Mouse (Mus musculus): Measurements from ENCODE around the gene Fxyd6. TPM values are rescaled to one million over a fixed set of nuclear protein-coding genes. Genes with fewer than 3 reads are reported as not detected.
A peak's percentile ranks its signal among the peaks of the same experiment; 100 is the strongest.

The Fxyd6 gene
- polyA plus RNA-seq, 1 experiment from 2014 or later, result 40.3 TPM

DNA sequence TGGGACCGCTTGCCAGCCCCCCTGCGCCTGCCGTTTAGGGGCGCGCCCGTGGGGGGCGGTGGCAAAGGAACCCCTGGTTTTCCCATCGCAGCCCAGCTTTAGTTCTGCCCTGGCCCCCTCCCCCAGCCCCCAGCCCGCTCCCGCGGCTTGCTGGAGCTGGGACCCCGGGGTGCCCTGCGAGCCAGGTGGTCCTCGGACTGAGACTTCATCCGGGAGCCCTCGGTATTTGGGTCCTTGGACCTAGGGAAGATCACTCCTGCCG, 60.6 kb downstream of the Fxyd6 start:
- Histone ChIP-seq H3K4me2 (peak overlapping the region; percentile 75), H3K27ac (replicated peaks) (no peak overlapping the region), H3K4me1 (peaks cover 26% of the 10 kb centered on the region), H3K27me3 (replicated peaks) (peaks cover 91% of the 10 kb centered on the region), H3K9ac (peak overlapping the region; percentile 62), H3K36me3 (no peaks in the 10 kb centered on the region), H3K9me3 (no peaks in the 10 kb centered on the region), H3K4me3 (peak overlapping the region; percentile 50)
- ATAC-seq (ENCODE audit: extremely low read depth, insufficient number of reproducible peaks, low FRiP score, low TSS enrichment), result no peak
- WGBS, result 2% methylated on average over 17 of the region's 17 CpGs

DNA sequence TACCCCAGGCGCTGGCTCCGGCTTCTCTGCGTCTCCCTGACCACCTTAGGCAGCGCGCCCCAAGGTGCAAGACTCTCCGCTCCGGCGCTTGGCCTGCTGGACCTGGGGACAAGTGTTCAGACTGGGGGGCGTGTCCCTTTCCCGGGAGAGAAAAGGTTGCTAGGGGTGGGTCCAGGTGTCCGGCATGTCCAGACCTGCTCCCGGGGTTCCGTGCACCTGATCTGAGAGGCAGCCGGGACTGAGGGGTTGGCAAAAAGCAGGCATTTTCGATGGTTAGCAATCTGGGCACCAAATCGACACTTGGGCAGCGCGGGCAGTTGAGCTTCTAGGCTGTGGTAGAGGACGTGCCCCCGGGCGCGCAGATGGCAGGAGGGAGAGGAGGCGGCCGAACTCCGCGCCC, 61.2 kb downstream of the Fxyd6 start:
- Histone ChIP-seq H3K36me3 (no peaks in the 10 kb centered on the region), H3K9me3 (no peaks in the 10 kb centered on the region), H3K27ac (replicated peaks) (no peak overlapping the region), H3K9ac (no peak overlapping the region), H3K27me3 (replicated peaks) (peaks cover 91% of the 10 kb centered on the region), H3K4me2 (peak overlapping the region; percentile 75), H3K4me1 (peaks cover 26% of the 10 kb centered on the region), H3K4me3 (peak overlapping the region; percentile 50)
- ATAC-seq (ENCODE audit: extremely low read depth, insufficient number of reproducible peaks, low FRiP score, low TSS enrichment), result no peak
- WGBS, result 3% methylated on average over 26 of the region's 26 CpGs

- no peak overlapping the region for H3K4me2 ChIP-seq
- no peak overlapping the region for H3K27ac ChIP-seq (replicated peaks)
- peaks cover 81% of the 10 kb centered on the region for H3K27me3 ChIP-seq (replicated peaks)
- H3K9ac ChIP-seq, result no peak overlapping the region
- no peaks in the 10 kb centered on the region for H3K9me3 ChIP-seq
- H3K36me3 ChIP-seq, result no peaks in the 10 kb centered on the region
- peaks cover 18% of the 10 kb centered on the region for H3K4me1 ChIP-seq
- no peak overlapping the region for H3K4me3 ChIP-seq
- 69% methylated on average over 12 of the region's 12 CpGs for WGBS
- ATAC-seq (ENCODE audit: extremely low read depth, insufficient number of reproducible peaks, low FRiP score, low TSS enrichment), result no peak
Measured at GRCm38 (mm10) chr9:45432639-45433038, 62.7 kb downstream of the Fxyd6 start.

GRCm38 (mm10) chr9:45433119-45433518, 63.1 kb downstream of the Fxyd6 start:
- Histone ChIP-seq H3K27me3 (replicated peaks) (peaks cover 78% of the 10 kb centered on the region), H3K9me3 (no peaks in the 10 kb centered on the region), H3K4me3 (no peak overlapping the region), H3K9ac (no peak overlapping the region), H3K4me2 (no peak overlapping the region), H3K36me3 (no peaks in the 10 kb centered on the region), H3K27ac (replicated peaks) (no peak overlapping the region), H3K4me1 (peaks cover 18% of the 10 kb centered on the region)
- 73% methylated on average over 9 of the region's 9 CpGs for WGBS
- no peak for ATAC-seq (ENCODE audit: extremely low read depth, insufficient number of reproducible peaks, low FRiP score, low TSS enrichment)

DNA sequence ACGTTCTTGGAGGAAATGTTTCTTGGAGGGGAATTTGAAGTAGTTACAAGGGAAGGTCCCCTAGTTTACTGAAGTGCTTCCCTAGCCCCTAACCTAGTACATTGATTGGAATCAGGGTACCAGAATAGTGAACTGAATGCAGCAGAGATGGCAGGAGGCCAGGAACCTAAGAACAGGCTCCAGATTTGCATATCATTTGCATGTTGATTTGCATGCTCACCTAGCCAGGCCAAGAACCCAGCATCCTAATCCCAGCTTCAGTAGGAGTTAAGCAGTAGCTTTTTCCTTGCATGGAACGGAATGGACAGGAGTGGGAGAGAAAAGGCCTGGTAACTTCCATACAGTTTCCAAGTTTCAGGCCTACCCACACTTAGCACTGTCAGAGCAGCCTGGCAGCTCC, 64.2 kb downstream of the Fxyd6 start:
- WGBS, result 76% methylated on average over 2 of the region's 2 CpGs

GRCm38 (mm10) chr9:45439025-45439424, 69.0 kb downstream of the Fxyd6 start:
- Histone ChIP-seq H3K27ac (replicated peaks) (no peak overlapping the region), H3K9me3 (no peaks in the 10 kb centered on the region), H3K4me3 (no peak overlapping the region), H3K4me1 (no peaks in the 10 kb centered on the region), H3K4me2 (no peak overlapping the region), H3K36me3 (no peaks in the 10 kb centered on the region), H3K27me3 (replicated peaks) (peaks cover 68% of the 10 kb centered on the region), H3K9ac (no peak overlapping the region)
- ATAC-seq (ENCODE audit: extremely low read depth, insufficient number of reproducible peaks, low FRiP score, low TSS enrichment), result no peak
- WGBS, result 66% methylated on average over 4 of the region's 4 CpGs

More for the DNA sequence above, 64.2 kb downstream of the Fxyd6 start:
- H3K9ac ChIP-seq, result no peak overlapping the region
- no peak overlapping the region for H3K4me3 ChIP-seq
- H3K4me2 ChIP-seq, result no peak overlapping the region
- H3K4me1 ChIP-seq, result peaks cover 18% of the 10 kb centered on the region
- H3K36me3 ChIP-seq, result no peaks in the 10 kb centered on the region
- no peaks in the 10 kb centered on the region for H3K9me3 ChIP-seq
- peaks cover 78% of the 10 kb centered on the region for H3K27me3 ChIP-seq (replicated peaks)
- no peak overlapping the region for H3K27ac ChIP-seq (replicated peaks)
- ATAC-seq (ENCODE audit: extremely low read depth, insufficient number of reproducible peaks, low FRiP score, low TSS enrichment), result no peak

DNA sequence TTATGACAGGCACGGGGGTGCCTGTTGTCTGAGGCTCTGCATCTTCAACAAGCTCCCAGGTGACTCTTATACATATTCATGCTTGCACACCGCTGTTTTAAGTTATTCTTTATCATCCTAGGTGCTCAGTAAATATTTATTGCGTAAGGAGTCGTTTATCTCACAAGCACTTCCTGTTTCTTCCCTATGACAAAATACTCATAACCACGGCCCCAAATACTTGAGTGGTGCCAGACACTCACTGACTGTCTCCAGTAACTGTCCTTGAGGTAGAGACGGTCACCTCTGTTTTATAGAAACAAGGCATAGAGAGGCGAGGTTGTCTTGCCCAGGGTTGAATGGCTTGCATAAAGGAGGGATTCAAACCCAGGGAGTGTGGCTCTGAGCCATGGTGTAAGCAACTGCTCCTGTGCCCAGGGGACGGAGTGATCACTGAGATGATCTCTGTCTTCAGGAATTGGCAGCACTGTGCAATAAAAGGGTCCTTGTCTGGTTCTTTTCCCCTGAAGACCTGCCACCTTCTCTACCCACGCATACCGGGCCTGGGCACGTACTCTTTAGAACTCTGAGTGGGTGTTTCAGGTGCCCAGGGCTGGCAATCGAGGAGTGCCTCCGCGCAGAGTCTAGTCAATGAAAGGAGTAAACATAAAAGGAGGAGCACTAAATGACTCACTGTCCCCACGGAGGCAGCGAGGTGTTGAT, 70.2 kb downstream of the Fxyd6 start:
- no peak overlapping the region for H3K9ac ChIP-seq
- no peaks in the 10 kb centered on the region for H3K9me3 ChIP-seq
- H3K4me1 ChIP-seq, result no peaks in the 10 kb centered on the region
- no peaks in the 10 kb centered on the region for H3K36me3 ChIP-seq
- H3K27me3 ChIP-seq (replicated peaks), result peaks cover 57% of the 10 kb centered on the region
- ATAC-seq (ENCODE audit: extremely low read depth, insufficient number of reproducible peaks, low FRiP score, low TSS enrichment), result no peak
- 70% methylated on average over 16 of the region's 16 CpGs for WGBS
- H3K4me3 ChIP-seq, result no peak overlapping the region
- no peak overlapping the region for H3K27ac ChIP-seq (replicated peaks)
- no peak overlapping the region for H3K4me2 ChIP-seq

- H3K36me3 ChIP-seq, result no peaks in the 10 kb centered on the region
- H3K4me3 ChIP-seq, result no peak overlapping the region
- peaks cover 68% of the 10 kb centered on the region for H3K27me3 ChIP-seq (replicated peaks)
- H3K4me1 ChIP-seq, result no peaks in the 10 kb centered on the region
- H3K9me3 ChIP-seq, result no peaks in the 10 kb centered on the region
- no peak overlapping the region for H3K4me2 ChIP-seq
- ATAC-seq (ENCODE audit: extremely low read depth, insufficient number of reproducible peaks, low FRiP score, low TSS enrichment), result no peak
- H3K9ac ChIP-seq, result no peak overlapping the region
- H3K27ac ChIP-seq (replicated peaks), result no peak overlapping the region
- WGBS, result 68% methylated on average over 5 of the region's 5 CpGs
Measured at GRCm38 (mm10) chr9:45444251-45444798, 74.3 kb downstream of the Fxyd6 start.

Other genes with a start within 250 kb of the Fxyd6 start
- 0.17 and 0.44 TPM in 2 replicates for gene Scn4b, start 231.8 kb upstream of the Fxyd6 start, polyA plus RNA-seq (2015; fragmentation: Nextera tagmentation; extraction: Ambion mirVana)
- not detected in 2 replicates for gene BC049352, start 188.2 kb upstream of the Fxyd6 start, polyA plus RNA-seq (2015; fragmentation: Nextera tagmentation; extraction: Ambion mirVana)
- 0.19 TPM in 1 of 2 replicates, not detected in the other for gene Tmprss4, start 166.1 kb upstream of the Fxyd6 start, polyA plus RNA-seq (2015; fragmentation: Nextera tagmentation; extraction: Ambion mirVana)
- 0.55 and 0.62 TPM in 2 replicates for gene Il10ra, start 101.0 kb upstream of the Fxyd6 start, polyA plus RNA-seq (2015; fragmentation: Nextera tagmentation; extraction: Ambion mirVana)
- gene Tmprss13, start 51.1 kb upstream of the Fxyd6 start, polyA plus RNA-seq (2015; fragmentation: Nextera tagmentation; extraction: Ambion mirVana), result 0.14 TPM in 1 of 2 replicates, not detected in the other
- gene Fxyd2, start 29.5 kb downstream of the Fxyd6 start, polyA plus RNA-seq (2015; fragmentation: Nextera tagmentation; extraction: Ambion mirVana), result 1.1 and 1.2 TPM in 2 replicates
- 0.07 and 0.22 TPM in 2 replicates for gene Dscaml1, start 56.4 kb downstream of the Fxyd6 start, polyA plus RNA-seq (2015; fragmentation: Nextera tagmentation; extraction: Ambion mirVana)